Mouse (Mus musculus): Measurements from ENCODE around the gene Cd300e. TPM values are rescaled to one million over a fixed set of nuclear protein-coding genes. Genes with fewer than 3 reads are reported as not detected.

Cd300e gene
- polyA plus RNA-seq, 1 experiment: 0.17 TPM

DNA sequence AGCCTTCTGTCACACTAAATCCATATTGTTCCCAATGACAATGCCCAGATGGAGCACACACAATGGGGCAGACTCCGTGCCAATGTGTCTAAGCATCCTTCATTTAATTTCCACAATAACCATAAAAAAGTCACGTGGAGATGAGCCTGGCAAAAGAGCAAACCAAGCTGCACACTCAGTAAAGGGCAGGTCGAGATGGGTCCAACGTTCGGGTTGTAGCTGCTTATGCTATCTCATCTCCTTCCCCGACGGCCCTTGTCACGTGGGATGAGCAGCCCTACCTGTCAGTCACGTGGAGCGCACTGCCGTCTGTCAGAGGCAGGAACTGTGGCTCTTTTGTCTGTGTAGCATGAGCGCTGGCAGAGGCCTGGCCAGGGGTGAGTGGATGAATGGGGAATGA lies 22.6 kb upstream of the Cd300e start:
- TF ChIP-seq CTCF (IDR thresholded peaks at IDR 0.05; ENCODE audit: extremely low read depth, insufficient read depth, low read length): no peak
- no peak for TF ChIP-seq POLR2A (IDR thresholded peaks at IDR 0.05; ENCODE audit: extremely low read depth, insufficient read depth, low read length)
- no peak overlapping the region for H3K4me3 ChIP-seq (ENCODE audit: insufficient read depth, low read length)
- no peaks in the 10 kb centered on the region for H3K4me1 ChIP-seq (ENCODE audit: control insufficient read depth, insufficient read depth, low read length)
- H3K27ac ChIP-seq (ENCODE audit: insufficient read depth, low read length): no peak overlapping the region

DNA sequence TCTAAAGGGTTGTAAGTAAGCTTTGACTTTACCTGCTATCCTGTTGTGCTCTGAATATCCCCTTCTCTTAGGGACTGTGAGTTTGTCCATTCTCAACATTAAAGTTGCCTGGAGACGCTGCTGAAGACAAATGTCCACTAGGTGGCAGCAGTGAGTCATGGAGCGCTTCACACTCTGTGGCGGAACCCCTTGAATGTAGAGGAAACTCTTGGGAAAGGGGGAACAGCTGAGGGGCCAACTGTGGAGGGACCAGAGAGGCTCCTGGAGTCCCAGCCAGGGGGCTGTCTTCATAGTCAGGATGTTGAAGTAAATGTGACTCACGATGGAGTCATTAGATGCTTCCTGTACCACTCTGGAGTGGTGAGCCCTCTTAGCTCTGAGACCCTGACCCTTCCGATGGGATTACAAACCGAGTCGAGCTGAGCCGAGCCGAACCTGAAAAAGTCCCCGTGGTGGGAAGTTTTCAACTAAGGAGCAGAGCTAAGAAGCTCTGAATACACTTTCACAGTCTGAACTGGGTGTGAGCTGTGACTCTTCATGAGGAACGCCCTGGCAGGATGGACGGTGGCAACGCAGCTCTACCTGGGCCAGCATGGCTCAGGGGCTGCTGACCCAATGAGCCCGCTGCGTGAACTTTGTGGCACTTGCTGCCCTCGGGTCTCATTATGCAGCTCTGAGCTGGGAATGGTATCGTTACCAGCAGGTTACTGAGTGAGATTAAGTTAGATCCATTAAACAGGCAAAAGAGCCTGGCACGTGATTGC lies 21.6 kb upstream of the Cd300e start:
- TF ChIP-seq CTCF (IDR thresholded peaks at IDR 0.05; ENCODE audit: extremely low read depth, insufficient read depth, low read length) (peak; percentile 89), POLR2A (IDR thresholded peaks at IDR 0.05; ENCODE audit: extremely low read depth, insufficient read depth, low read length) (no peak)
- Histone ChIP-seq H3K27ac (ENCODE audit: insufficient read depth, low read length) (no peak overlapping the region), H3K4me1 (ENCODE audit: control insufficient read depth, insufficient read depth, low read length) (no peaks in the 10 kb centered on the region), H3K4me3 (ENCODE audit: insufficient read depth, low read length) (no peak overlapping the region)

DNA sequence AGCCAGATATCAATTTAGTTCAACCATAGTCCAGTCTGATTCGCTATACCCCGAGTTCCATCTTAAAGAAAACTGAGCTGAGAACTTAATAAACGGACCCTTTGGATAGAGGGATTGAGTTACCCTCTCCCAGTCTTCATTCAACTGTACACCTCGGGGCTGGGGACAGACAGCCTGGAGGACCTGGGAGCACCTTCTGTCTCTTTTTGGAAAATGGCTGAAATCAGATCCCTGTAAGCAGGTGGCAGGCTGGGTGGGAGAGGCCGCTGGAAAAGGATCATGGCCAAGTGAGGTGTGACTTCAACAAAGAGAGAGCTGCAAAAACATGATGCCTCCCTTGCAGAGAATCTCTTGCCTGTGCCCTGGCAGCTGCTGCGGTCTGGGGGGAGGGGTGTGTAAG lies 20.2 kb upstream of the Cd300e start:
- Histone ChIP-seq H3K4me1 (ENCODE audit: control insufficient read depth, insufficient read depth, low read length) (no peaks in the 10 kb centered on the region), H3K27ac (ENCODE audit: insufficient read depth, low read length) (no peak overlapping the region), H3K4me3 (ENCODE audit: insufficient read depth, low read length) (no peak overlapping the region)
- TF ChIP-seq CTCF (IDR thresholded peaks at IDR 0.05; ENCODE audit: extremely low read depth, insufficient read depth, low read length) (no peak), POLR2A (IDR thresholded peaks at IDR 0.05; ENCODE audit: extremely low read depth, insufficient read depth, low read length) (no peak)

DNA sequence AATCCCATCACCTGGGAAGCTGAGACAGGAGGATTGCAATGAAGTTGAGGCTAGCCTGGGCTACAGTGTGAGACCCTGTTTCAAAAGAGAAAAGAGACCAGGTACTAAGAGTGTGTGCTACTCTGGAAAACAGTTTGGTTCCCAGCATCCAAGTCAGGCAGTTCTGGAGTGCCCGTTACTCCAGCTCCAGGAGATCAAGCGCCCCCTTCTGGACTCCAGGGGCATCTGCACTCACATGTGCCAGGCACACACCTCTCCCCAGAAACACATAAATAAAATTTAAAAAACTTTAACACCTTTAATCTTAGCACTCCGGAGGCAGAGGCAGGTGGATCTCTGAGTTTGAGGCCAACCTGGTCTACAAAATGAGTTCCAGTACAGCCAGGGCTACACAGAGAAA lies 19.4 kb upstream of the Cd300e start:
- Histone ChIP-seq H3K4me3 (ENCODE audit: insufficient read depth, low read length) (no peak overlapping the region), H3K4me1 (ENCODE audit: control insufficient read depth, insufficient read depth, low read length) (no peaks in the 10 kb centered on the region), H3K27ac (ENCODE audit: insufficient read depth, low read length) (no peak overlapping the region)
- no peak for TF ChIP-seq CTCF (IDR thresholded peaks at IDR 0.05; ENCODE audit: extremely low read depth, insufficient read depth, low read length)
- no peak for TF ChIP-seq POLR2A (IDR thresholded peaks at IDR 0.05; ENCODE audit: extremely low read depth, insufficient read depth, low read length)

DNA sequence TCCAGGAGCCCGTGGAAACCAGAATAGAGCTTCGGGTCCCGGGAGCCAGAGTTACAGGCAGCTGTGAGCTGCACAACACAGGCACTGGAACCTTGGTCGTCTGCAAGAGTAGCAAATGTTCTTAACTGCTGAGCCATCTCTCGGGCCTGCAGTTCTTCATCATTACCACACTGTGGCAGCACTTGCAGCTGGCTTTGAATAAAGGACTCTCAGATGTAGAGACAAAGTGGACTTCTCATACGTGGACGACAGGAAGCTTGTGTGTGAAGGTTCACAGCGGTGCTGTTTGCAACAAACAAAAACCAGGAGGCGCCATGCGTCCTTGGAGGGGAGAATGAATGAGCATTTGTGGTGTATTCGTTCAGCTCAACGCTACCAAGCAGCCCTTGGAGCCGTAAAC lies 18.9 kb upstream of the Cd300e start:
- no peak overlapping the region for H3K4me3 ChIP-seq (ENCODE audit: insufficient read depth, low read length)
- TF ChIP-seq POLR2A (IDR thresholded peaks at IDR 0.05; ENCODE audit: extremely low read depth, insufficient read depth, low read length): no peak
- TF ChIP-seq CTCF (IDR thresholded peaks at IDR 0.05; ENCODE audit: extremely low read depth, insufficient read depth, low read length): peak; percentile 78

DNA sequence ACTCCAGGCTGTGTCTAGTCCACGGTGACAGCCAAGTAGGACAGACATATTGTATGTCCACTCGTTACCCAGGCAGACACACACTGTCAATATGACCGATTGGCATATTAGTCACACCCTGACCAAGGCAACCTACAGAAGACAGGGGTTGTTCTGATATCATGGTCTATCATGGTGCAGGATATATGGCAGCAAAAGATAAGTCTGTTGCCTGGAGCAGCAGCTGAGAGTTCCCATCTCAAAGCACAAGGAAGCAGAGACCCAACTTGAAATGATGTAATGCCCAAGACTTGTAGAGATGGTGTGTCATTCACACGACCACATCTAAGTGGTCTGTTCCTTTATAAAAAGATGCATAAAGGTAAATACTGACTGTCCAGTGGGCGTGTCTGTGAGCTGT lies 16.7 kb upstream of the Cd300e start:
- Histone ChIP-seq H3K4me1 (ENCODE audit: control insufficient read depth, insufficient read depth, low read length) (no peaks in the 10 kb centered on the region), H3K4me3 (ENCODE audit: insufficient read depth, low read length) (no peak overlapping the region), H3K27ac (ENCODE audit: insufficient read depth, low read length) (no peak overlapping the region)
- TF ChIP-seq POLR2A (IDR thresholded peaks at IDR 0.05; ENCODE audit: extremely low read depth, insufficient read depth, low read length) (no peak), CTCF (IDR thresholded peaks at IDR 0.05; ENCODE audit: extremely low read depth, insufficient read depth, low read length) (no peak)

More for the DNA sequence above, 18.9 kb upstream of the Cd300e start:
- H3K4me1 ChIP-seq (ENCODE audit: control insufficient read depth, insufficient read depth, low read length): no peaks in the 10 kb centered on the region
- H3K27ac ChIP-seq (ENCODE audit: insufficient read depth, low read length): no peak overlapping the region

DNA sequence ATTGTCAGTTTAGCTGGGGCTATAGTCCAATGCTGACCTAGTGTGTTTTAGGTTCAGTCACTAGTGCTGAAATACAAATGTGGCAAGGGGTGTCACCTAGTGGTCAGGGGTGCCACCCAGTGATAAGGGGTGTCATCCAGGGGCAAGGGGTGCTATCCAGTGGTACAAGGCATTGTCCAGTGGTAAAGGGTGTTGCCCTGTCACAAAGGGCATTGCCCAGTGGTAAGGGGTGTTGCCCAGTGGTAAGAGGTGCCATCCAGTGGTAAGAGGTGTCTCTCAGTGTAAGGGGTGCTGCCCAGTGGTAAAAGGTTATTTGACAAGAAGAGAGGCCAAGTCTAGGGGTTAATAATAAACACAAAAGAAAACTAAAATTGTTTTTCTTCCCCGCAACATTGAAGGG lies 15.5 kb upstream of the Cd300e start:
- H3K27ac ChIP-seq (ENCODE audit: insufficient read depth, low read length): no peak overlapping the region
- no peak for TF ChIP-seq POLR2A (IDR thresholded peaks at IDR 0.05; ENCODE audit: extremely low read depth, insufficient read depth, low read length)
- TF ChIP-seq CTCF (IDR thresholded peaks at IDR 0.05; ENCODE audit: extremely low read depth, insufficient read depth, low read length): no peak
- peaks cover 2% of the 10 kb centered on the region; the same call in 1 of the 2 replicates for H3K4me1 ChIP-seq (ENCODE audit: control insufficient read depth, insufficient read depth, low read length)

DNA sequence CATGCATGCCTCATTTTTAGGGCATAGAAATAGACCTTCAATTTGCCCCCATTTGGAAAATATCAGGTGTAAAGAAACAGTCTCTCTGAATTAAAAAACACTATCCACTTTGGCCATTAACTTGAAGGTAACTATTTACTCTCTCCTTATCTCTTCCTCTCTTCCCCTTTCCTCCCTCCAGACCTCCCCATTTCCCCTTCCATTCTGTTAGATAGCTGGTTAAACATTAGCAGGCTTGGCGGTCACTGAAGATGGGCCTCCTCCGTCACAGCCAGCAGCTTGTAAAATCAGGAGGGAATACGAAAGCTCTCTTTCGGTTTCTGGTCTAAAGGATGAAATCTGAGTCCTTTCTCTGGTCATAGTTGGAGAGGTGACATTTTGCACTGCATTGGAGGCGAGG lies 13.9 kb upstream of the Cd300e start:
- peaks cover 5% of the 10 kb centered on the region for H3K4me1 ChIP-seq (ENCODE audit: control insufficient read depth, insufficient read depth, low read length)
- no peak overlapping the region for H3K27ac ChIP-seq (ENCODE audit: insufficient read depth, low read length)
- TF ChIP-seq POLR2A (IDR thresholded peaks at IDR 0.05; ENCODE audit: extremely low read depth, insufficient read depth, low read length): no peak
- TF ChIP-seq CTCF (IDR thresholded peaks at IDR 0.05; ENCODE audit: extremely low read depth, insufficient read depth, low read length): no peak
- no peak overlapping the region for H3K4me3 ChIP-seq (ENCODE audit: insufficient read depth, low read length)

More for the DNA sequence above, 15.5 kb upstream of the Cd300e start:
- H3K4me3 ChIP-seq (ENCODE audit: insufficient read depth, low read length): no peak overlapping the region

DNA sequence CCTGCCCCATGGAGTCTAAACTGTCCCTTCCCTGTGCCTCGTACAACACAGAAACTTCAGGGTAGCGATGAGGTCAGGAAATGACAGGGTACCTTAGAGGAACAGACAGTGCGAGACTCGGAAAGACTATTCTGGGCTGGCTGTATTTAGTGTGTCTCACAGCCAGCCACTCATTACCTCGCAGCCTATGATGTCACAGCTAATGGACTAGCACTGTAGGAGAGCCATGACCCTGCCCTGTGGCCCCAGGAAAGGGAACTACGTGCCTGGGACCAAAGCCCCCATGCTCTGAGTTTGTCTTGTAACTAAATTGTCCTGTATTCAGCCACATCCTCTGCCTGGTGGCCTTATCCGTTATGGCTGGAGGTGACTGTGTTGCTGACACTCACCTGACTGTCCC lies 13.4 kb upstream of the Cd300e start:
- TF ChIP-seq CTCF (IDR thresholded peaks at IDR 0.05; ENCODE audit: extremely low read depth, insufficient read depth, low read length) (no peak), POLR2A (IDR thresholded peaks at IDR 0.05; ENCODE audit: extremely low read depth, insufficient read depth, low read length) (no peak)
- no peak overlapping the region for H3K27ac ChIP-seq (ENCODE audit: insufficient read depth, low read length)

DNA sequence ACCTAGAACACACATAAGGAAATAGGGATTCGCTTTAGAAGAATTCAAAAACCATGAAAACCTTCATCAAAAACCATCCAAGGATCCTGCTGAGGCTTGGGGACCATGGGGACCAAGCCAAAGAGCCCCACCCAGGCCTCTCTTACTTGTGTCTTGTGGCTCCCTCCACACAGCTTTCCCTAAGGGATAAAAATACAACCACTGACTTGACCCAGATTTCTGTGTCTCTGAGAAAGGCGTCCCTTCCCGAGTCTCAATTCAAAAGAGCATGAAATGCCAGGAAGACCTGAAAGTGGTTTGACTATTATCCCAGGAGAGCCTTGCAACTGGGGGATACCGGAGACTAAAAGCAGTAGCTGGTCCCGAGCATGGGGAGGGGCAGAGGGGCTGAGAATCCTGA lies 11.0 kb upstream of the Cd300e start:
- no peak for TF ChIP-seq CTCF (IDR thresholded peaks at IDR 0.05; ENCODE audit: extremely low read depth, insufficient read depth, low read length)
- no peak for TF ChIP-seq POLR2A (IDR thresholded peaks at IDR 0.05; ENCODE audit: extremely low read depth, insufficient read depth, low read length)
- Histone ChIP-seq H3K4me3 (ENCODE audit: insufficient read depth, low read length) (no peak overlapping the region), H3K4me1 (ENCODE audit: control insufficient read depth, insufficient read depth, low read length) (peaks cover 5% of the 10 kb centered on the region), H3K27ac (ENCODE audit: insufficient read depth, low read length) (no peak overlapping the region)

More for the DNA sequence above, 13.4 kb upstream of the Cd300e start:
- Histone ChIP-seq H3K4me3 (ENCODE audit: insufficient read depth, low read length) (no peak overlapping the region), H3K4me1 (ENCODE audit: control insufficient read depth, insufficient read depth, low read length) (peaks cover 5% of the 10 kb centered on the region)
